ENCODE assay signal across 17 mouse cellular contexts in genomic region chr1:191585704-191586103, GRCm38 (mm10). TPM values are rescaled to one million over a fixed set of nuclear protein-coding genes. Genes with fewer than 3 reads are reported as not detected.
DNase-seq lines count a peak whose midpoint lies in the region; ATAC-seq and TF ChIP-seq lines count a peak whose summit lies in the region.
"Had no signal": no experiment of that assay in that cellular context is flagged by ENCODE, and none has a peak within 500 bp of the region (broad histone marks: within the 10 kb centered on the region; RNA-seq: fewer than 3 reads in every experiment).

No protein-coding gene starts in this region.

- H3K27me3 ChIP-seq in liver, embryonic 14.5 days (ENCODE audit: control insufficient read depth, insufficient read depth, low read length): no peaks in the 10 kb centered on the region
- no peaks in the 10 kb centered on the region for H3K27me3 ChIP-seq in liver, embryonic 12.5 days (replicated peaks)
- H3K27me3 ChIP-seq in CH12.LX (replicated peaks): no peaks in the 10 kb centered on the region
- no peaks in the 10 kb centered on the region for H3K27me3 ChIP-seq in forebrain, embryonic 15.5 days
- H3K27me3 ChIP-seq: forebrain, embryonic 13.5 days; heart, embryonic 12.5 days; liver, embryonic 13.5 days; neural tube, embryonic 12.5 days had no signal

- in situ Hi-C loops in CH12.LX (cut with MboI; ENCODE audit: low pct_ligation_motif_present, low pct_unique_long_range_greater_than_20kb, low sequenced_read_pairs): no loop called here

- H3K4me3 ChIP-seq in liver, embryonic 14.5 days (ENCODE audit: insufficient read depth in 1 of 2, low read depth in 2 of 2, low read length in 2 of 2): no peak overlapping the region
- H3K4me3 ChIP-seq in liver, embryonic 12.5 days: no peak overlapping the region
- no peak overlapping the region for H3K4me3 ChIP-seq in CH12.LX (replicated peaks in 1 of 3; ENCODE audit: low read depth in 2 of 3, low read length in 2 of 3, poor library complexity in 1 of 3)
- H3K4me3 ChIP-seq in cortical plate, adult 2 months (ENCODE audit: insufficient read depth, low read length): no peak overlapping the region
- no peak overlapping the region for H3K4me3 ChIP-seq in forebrain, embryonic 15.5 days
- H3K4me3 ChIP-seq: forebrain, embryonic 13.5 days; heart, embryonic 12.5 days; liver, embryonic 13.5 days; neural tube, embryonic 12.5 days had no signal

- TF ChIP-seq CTCF in liver, embryonic 14.5 days (IDR thresholded peaks at IDR 0.05; ENCODE audit: low read depth): 0 out of 2 replicates have a peak, but pooled peaks have one; percentile 13
- peak in 1 of 2 experiments; percentile 28; a peak in 1 of 4 replicates for TF ChIP-seq CTCF in CH12.LX (conservative IDR thresholded peaks at IDR 0.05 in 1 of 2, IDR thresholded peaks at IDR 0.05 in 1 of 2; ENCODE audit: low read depth in 2 of 2, low read length in 2 of 2)
- peak; percentile 39; the same call in 1 of the 2 replicates for TF ChIP-seq CTCF in cortical plate, adult 2 months (IDR thresholded peaks at IDR 0.05; ENCODE audit: extremely low read depth, insufficient read depth, low read length)

- DNase-seq in heart, adult 11 months: peak; percentile 57
- no peak for DNase-seq in heart, adult 8-10 months (ENCODE audit: low spot score)
- DNase-seq in liver, embryonic 14.5 days (ENCODE audit: low read depth in 3 of 3, low spot score in 3 of 3): no peak
- DNase-seq in CH12.LX (ENCODE audit: extremely low read depth): no peak
- no peak for DNase-seq in thymus, postnatal 0 days (ENCODE audit: low spot score)
- DNase-seq: cerebellum, adult 11-12 months; kidney, postnatal 25 days; liver, embryonic 13.5 days; thymus, adult 2 months had no signal

- ATAC-seq in liver, embryonic 14.5 days (ENCODE audit: insufficient read depth): no peak
- ATAC-seq in liver, embryonic 12.5 days: no peak
- no peak for ATAC-seq in forebrain, embryonic 15.5 days (replicated peaks)
- ATAC-seq: forebrain, embryonic 13.5 days; midbrain, embryonic 16.5 days had no signal

- dilution Hi-C loops in CH12.LX (cut with MboI; ENCODE audit: extremely low pct_ligation_motif_present, extremely low pct_unique_long_range_greater_than_20kb, low sequenced_read_pairs): no loop called here

- TF ChIP-seq POLR2A in CH12.LX (IDR thresholded peaks at IDR 0.05; ENCODE audit: low read depth, low read length): no peak
- no peak for TF ChIP-seq POLR2A in cortical plate, adult 2 months (IDR thresholded peaks at IDR 0.05; ENCODE audit: extremely low read depth, insufficient read depth, low read length)

- H3K79me2 ChIP-seq in CH12.LX (replicated peaks; ENCODE audit: control insufficient read depth, extremely low read depth, insufficient read depth, poor library complexity, severe bottlenecking): peaks cover 20% of the 10 kb centered on the region

- H3K9ac ChIP-seq in liver, embryonic 14.5 days (replicated peaks): no peak overlapping the region
- no peak overlapping the region for H3K9ac ChIP-seq in liver, embryonic 12.5 days
- H3K9ac ChIP-seq in CH12.LX (ENCODE audit: insufficient read depth, low read depth): no peak overlapping the region
- no peak overlapping the region for H3K9ac ChIP-seq in forebrain, embryonic 15.5 days (replicated peaks)
- H3K9ac ChIP-seq: forebrain, embryonic 13.5 days; heart, embryonic 12.5 days; liver, embryonic 13.5 days; neural tube, embryonic 12.5 days had no signal

- no peak; the same call in none of the 2 replicates for TF ChIP-seq RAD21 in CH12.LX (IDR thresholded peaks at IDR 0.05; ENCODE audit: low read depth, low read length)

- no peaks in the 10 kb centered on the region for H3K4me1 ChIP-seq in liver, embryonic 14.5 days (replicated peaks; ENCODE audit: control insufficient read depth in 2 of 2, insufficient read depth in 2 of 2, low read length in 1 of 2)
- H3K4me1 ChIP-seq in liver, embryonic 12.5 days: no peaks in the 10 kb centered on the region
- H3K4me1 ChIP-seq in CH12.LX (ENCODE audit: control insufficient read depth in 1 of 2, insufficient read depth in 2 of 2): peaks cover 0 to 4% of the 10 kb centered on the region in 2 experiments; a peak in 1 of 4 replicates
- no peaks in the 10 kb centered on the region for H3K4me1 ChIP-seq in cortical plate, adult 2 months (ENCODE audit: control insufficient read depth, insufficient read depth, low read length)
- no peaks in the 10 kb centered on the region for H3K4me1 ChIP-seq in forebrain, embryonic 15.5 days
- H3K4me1 ChIP-seq: forebrain, embryonic 13.5 days; heart, embryonic 12.5 days; liver, embryonic 13.5 days; neural tube, embryonic 12.5 days had no signal

- no peaks in the 10 kb centered on the region for H3K9me3 ChIP-seq in liver, embryonic 14.5 days (ENCODE audit: control insufficient read depth, low read length)
- no peaks in the 10 kb centered on the region for H3K9me3 ChIP-seq in liver, embryonic 12.5 days (replicated peaks)
- no peaks in the 10 kb centered on the region for H3K9me3 ChIP-seq in CH12.LX (replicated peaks; ENCODE audit: low read length)
- no peaks in the 10 kb centered on the region for H3K9me3 ChIP-seq in forebrain, embryonic 15.5 days
- H3K9me3 ChIP-seq: forebrain, embryonic 13.5 days; heart, embryonic 12.5 days; liver, embryonic 13.5 days; neural tube, embryonic 12.5 days had no signal

- no peak overlapping the region for H3K27ac ChIP-seq in liver, embryonic 14.5 days
- no peak overlapping the region for H3K27ac ChIP-seq in liver, embryonic 12.5 days
- no peak overlapping the region for H3K27ac ChIP-seq in CH12.LX (ENCODE audit: insufficient read depth, low read depth)
- H3K27ac ChIP-seq in cortical plate, adult 2 months (ENCODE audit: insufficient read depth, low read length): no peak overlapping the region
- no peak overlapping the region for H3K27ac ChIP-seq in forebrain, embryonic 15.5 days (replicated peaks)
- H3K27ac ChIP-seq: forebrain, embryonic 13.5 days; liver, embryonic 13.5 days; neural tube, embryonic 12.5 days had no signal

- no peak for TF ChIP-seq EP300 in liver, embryonic 14.5 days (IDR thresholded peaks at IDR 0.05; ENCODE audit: low read depth)
- TF ChIP-seq EP300 in CH12.LX (IDR thresholded peaks at IDR 0.05; ENCODE audit: low read length): no peak

- WGBS in liver, embryonic 14.5 days (ENCODE audit: insufficient replicate concordance): 72% methylated on average over 2 of the region's 2 CpGs
- WGBS in liver, embryonic 12.5 days (ENCODE audit: insufficient replicate concordance): 89% methylated on average over 2 of the region's 2 CpGs
- 90% methylated on average over 2 of the region's 2 CpGs for WGBS in forebrain, embryonic 15.5 days

- H3K36me3 ChIP-seq in liver, embryonic 14.5 days (replicated peaks; ENCODE audit: control insufficient read depth, insufficient read depth, low read depth): peaks cover 57% of the 10 kb centered on the region
- peaks cover 82% of the 10 kb centered on the region for H3K36me3 ChIP-seq in liver, embryonic 12.5 days
- H3K36me3 ChIP-seq in CH12.LX (replicated peaks in 1 of 2; ENCODE audit: control insufficient read depth in 1 of 2, insufficient read depth in 1 of 2, low read length in 1 of 2): peaks cover 47 to 88% of the 10 kb centered on the region in 2 experiments
- peaks cover 54% of the 10 kb centered on the region for H3K36me3 ChIP-seq in forebrain, embryonic 15.5 days

- no peak overlapping the region for H3K4me2 ChIP-seq in liver, embryonic 14.5 days (ENCODE audit: low read depth)
- no peak overlapping the region for H3K4me2 ChIP-seq in liver, embryonic 12.5 days
- no peak overlapping the region for H3K4me2 ChIP-seq in CH12.LX (ENCODE audit: insufficient read depth, low read depth, poor library complexity, severe bottlenecking)
- H3K4me2 ChIP-seq in forebrain, embryonic 15.5 days (replicated peaks): no peak overlapping the region
- H3K4me2 ChIP-seq: forebrain, embryonic 13.5 days; heart, embryonic 12.5 days; liver, embryonic 13.5 days; neural tube, embryonic 12.5 days had no signal

TF ChIP-seq in CH12.LX, 34 proteins besides CTCF, POLR2A, EP300 and RAD21:
- TF ChIP-seq SMC3 (IDR thresholded peaks at IDR 0.05; ENCODE audit: low read depth, low read length) (peak; percentile 23), JUND (conservative IDR thresholded peaks at IDR 0.05; ENCODE audit: low read depth, low read length) (no peak), ZMIZ1 (IDR thresholded peaks at IDR 0.05; ENCODE audit: low read depth, low read length) (no peak), HCFC1 (IDR thresholded peaks at IDR 0.05; ENCODE audit: low read depth, low read length) (no peak)

RNA-seq across cellular contexts. Expression of gene Ints7, which starts 10.3 kb away (rescaled TPM):
- total RNA-seq in heart, adult 8-10 months (2022): 10 to 100 TPM in 3 of 4 experiments, 1 to 10 TPM in 1; 9.7 to 11.2 (median 10.8) TPM
- polyA plus RNA-seq in liver, embryonic 14.5 days (2012; rRNA removed): 15.3 and 16.8 TPM in 2 replicates
- 13.5 and 17.4 TPM in 2 replicates for polyA plus RNA-seq in liver, embryonic 14.5 days (2014; fragmentation: Nextera tagmentation; extraction: Ambion mirVana)
- polyA plus RNA-seq in liver, embryonic 12.5 days (2016; fragmentation: Nextera tagmentation; extraction: Ambion mirVana): 39.5 and 41.3 TPM in 2 replicates
- 30.4 and 33.7 TPM in 2 replicates for total RNA-seq in CH12.LX (2012; rRNA removed)
- total RNA-seq in CH12.LX (2014; rRNA removed): 46.7 and 50.5 TPM in 2 replicates
- 58.8 and 60.4 TPM in 2 replicates for polyA plus RNA-seq in CH12.LX (2012; ENCODE audit: insufficient read length, low read depth)
- polyA plus RNA-seq in cortical plate, adult 2 months (2012; rRNA removed): 47.3 and 50.6 TPM in 2 replicates
- 43.6 and 45.2 TPM in 2 replicates for polyA plus RNA-seq in thymus, postnatal 0 days (2015; fragmentation: Nextera tagmentation; extraction: Ambion mirVana)
- polyA plus RNA-seq in forebrain, embryonic 15.5 days (2015; fragmentation: Nextera tagmentation; extraction: Ambion mirVana): 49.7 TPM in 2 replicates

RNA-seq across cellular contexts. Expression of gene Dtl, which starts 10.4 kb away (rescaled TPM):
- total RNA-seq in heart, adult 8-10 months (2022): under 1 TPM; 0.06 to 0.34 (median 0.20) TPM
- 13.4 and 16.6 TPM in 2 replicates for polyA plus RNA-seq in liver, embryonic 14.5 days (2012; rRNA removed)
- 29.0 and 30.7 TPM in 2 replicates for polyA plus RNA-seq in liver, embryonic 14.5 days (2014; fragmentation: Nextera tagmentation; extraction: Ambion mirVana)
- polyA plus RNA-seq in liver, embryonic 12.5 days (2016; fragmentation: Nextera tagmentation; extraction: Ambion mirVana): 59.6 and 60.2 TPM in 2 replicates
- total RNA-seq in CH12.LX (2012; rRNA removed) (31.8 and 35.0 TPM in 2 replicates), CH12.LX (2014; rRNA removed) (37.7 and 37.9 TPM in 2 replicates)
- polyA plus RNA-seq in CH12.LX (2012; ENCODE audit: insufficient read length, low read depth): 55.8 and 65.2 TPM in 2 replicates
- 5.1 and 5.3 TPM in 2 replicates for polyA plus RNA-seq in cortical plate, adult 2 months (2012; rRNA removed)
- 36.8 and 38.8 TPM in 2 replicates for polyA plus RNA-seq in thymus, postnatal 0 days (2015; fragmentation: Nextera tagmentation; extraction: Ambion mirVana)
- 22.0 and 23.2 TPM in 2 replicates for polyA plus RNA-seq in forebrain, embryonic 15.5 days (2015; fragmentation: Nextera tagmentation; extraction: Ambion mirVana)
- total RNA-seq: gastrocnemius, adult 8-10 months had no signal
